Mouse (Mus musculus) spleen, postnatal 36 days (tissue): ENCODE measurements around the gene Ccer2.

ENCODE experiments used
- DNase-seq, 2 experiments: peaks; one replicate each; pipeline ENCODE4 v3.0.0; 2022; ENCODE audit warnings: low spot score in 2 of 2, mixed read lengths in 1 of 2

Ccer2 gene

DNA sequence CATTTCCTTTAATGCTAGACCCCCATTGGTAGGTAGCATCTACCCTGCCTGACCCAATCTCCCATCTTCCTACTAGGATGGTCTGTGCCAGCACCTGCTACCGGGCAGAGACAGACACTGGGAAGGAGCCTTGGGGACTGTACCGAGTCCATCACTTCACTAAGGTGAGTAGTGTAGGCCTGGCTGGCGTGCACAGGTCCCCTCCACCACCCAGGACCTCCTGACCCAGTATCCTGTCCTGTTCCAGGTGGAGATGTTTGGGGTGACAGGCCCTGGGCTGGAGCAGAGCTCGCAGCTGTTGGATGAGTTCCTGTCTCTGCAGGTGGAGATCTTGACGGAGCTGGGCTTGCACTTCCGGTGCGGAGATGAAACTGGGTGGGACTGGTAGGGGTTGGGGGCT is 6.0 kb upstream of the Ccer2 start:
- no peak for DNase-seq

- DNase-seq, result no peak
These were observed 2.6 kb downstream of the Ccer2 start for GRCm38 (mm10) chr7:28758623-28759022.

GRCm38 (mm10) chr7:28761907-28762306 is 5.9 kb downstream of the Ccer2 start:
- DNase-seq, result no peak

GRCm38 (mm10) chr7:28765211-28765610 is 9.2 kb downstream of the Ccer2 start:
- no peak for DNase-seq

- DNase-seq, result peak; percentile 98 to 99
These were observed 10.4 kb downstream of the Ccer2 start, which contains the start of gene Sirt2 for GRCm38 (mm10) chr7:28766173-28766879. Gene Sirt2 (plus strand): TSS chr7:28766735.

DNA sequence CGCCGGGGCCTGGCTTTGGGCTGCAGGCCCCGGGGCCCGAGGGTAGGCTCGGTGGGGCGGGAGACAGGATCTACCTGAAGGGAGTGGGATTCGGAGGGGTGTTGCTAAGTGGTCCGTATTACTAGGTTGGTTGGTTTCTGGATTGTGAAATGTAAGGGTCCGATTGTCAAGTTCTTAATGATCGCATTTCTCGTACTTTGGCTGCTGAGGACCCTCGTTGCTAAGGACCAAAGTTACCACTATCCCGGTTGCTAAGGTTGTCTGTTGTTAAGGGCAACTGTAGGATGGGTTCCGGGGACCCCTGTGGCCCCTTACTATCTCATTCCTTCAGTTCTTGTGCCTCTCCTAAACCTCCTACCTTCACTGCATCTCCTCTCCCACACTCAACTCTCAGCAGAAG is 10.9 kb downstream of the Ccer2 start:
- DNase-seq, result no peak

GRCm38 (mm10) chr7:28767462-28767965 is 11.5 kb downstream of the Ccer2 start, which contains the start of gene Nfkbib:
Gene Nfkbib (minus strand): TSS chr7:28767512.
- DNase-seq, result no peak

DNA sequence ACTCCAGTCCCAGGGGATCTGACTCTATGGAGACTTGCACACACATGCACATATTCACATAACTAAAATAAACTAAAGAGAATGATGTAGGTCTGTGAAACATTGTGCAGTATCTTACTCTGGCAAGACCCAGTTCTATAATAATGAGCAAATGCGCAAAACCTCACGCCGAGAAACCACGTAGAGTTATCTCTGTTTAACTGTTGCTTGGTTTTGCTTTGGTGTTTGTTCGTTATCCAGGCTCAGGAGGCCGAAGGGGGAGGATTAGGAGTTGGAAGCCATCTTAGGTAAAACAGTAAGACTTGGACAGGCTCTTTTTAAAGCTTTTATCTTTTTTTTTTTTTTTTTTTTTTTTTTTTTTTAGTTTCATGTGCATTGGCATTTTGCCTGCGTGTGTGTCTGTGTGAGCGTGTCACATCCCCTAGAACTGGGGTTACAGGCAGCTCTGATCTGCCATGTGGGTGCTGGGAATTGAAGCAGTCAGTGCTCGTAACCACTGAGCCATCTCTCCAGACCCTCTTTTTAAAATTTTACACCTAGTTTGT is 13.5 kb downstream of the Ccer2 start:
- no peak for DNase-seq

DNA sequence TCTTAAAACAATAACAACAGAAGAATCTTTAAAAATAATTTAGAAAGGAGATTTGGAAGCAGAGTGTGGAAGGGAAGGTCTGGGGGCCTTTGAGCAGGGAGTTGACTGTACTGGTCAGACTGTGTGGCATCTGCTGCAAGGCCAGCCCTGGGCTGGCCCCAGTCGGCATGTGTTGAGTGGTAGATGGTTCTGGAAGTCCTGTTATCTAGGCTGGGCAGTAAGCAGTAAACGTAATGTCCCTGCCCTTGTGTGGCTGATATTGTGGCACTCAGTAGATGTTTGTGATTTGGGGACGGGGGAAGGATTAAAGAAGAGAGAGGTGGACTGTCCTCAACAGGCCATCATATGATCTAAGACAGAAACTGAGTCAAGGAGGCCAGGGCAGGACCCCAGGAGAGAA is 14.3 kb downstream of the Ccer2 start:
- DNase-seq, result no peak

- no peak for DNase-seq
These were observed 15.9 kb downstream of the Ccer2 start for GRCm38 (mm10) chr7:28771867-28772266.

DNA sequence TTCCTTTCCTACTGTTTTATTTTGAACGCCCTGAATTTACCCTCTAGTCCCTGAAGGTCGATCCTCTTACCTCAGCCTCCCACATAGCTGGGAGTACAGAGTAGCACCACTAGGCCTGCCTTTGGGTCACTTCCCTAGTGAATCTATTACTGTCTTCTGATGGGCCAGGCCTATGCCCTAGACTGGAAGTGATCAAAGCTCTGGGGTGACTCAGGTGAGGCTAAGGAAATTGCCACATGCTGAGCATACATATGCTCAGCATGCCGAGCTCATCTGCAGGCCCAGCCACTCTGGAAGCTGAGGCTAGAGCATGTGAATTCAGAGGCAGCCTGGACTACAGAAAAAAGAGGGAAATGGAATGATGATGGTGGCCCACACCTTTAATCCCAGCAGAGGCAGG is 17.2 kb downstream of the Ccer2 start:
- no peak for DNase-seq

GRCm38 (mm10) chr7:28774164-28774563 is 18.2 kb downstream of the Ccer2 start:
- no peak for DNase-seq

- no peak for DNase-seq
These were observed 19.2 kb downstream of the Ccer2 start for GRCm38 (mm10) chr7:28775129-28775528.

DNA sequence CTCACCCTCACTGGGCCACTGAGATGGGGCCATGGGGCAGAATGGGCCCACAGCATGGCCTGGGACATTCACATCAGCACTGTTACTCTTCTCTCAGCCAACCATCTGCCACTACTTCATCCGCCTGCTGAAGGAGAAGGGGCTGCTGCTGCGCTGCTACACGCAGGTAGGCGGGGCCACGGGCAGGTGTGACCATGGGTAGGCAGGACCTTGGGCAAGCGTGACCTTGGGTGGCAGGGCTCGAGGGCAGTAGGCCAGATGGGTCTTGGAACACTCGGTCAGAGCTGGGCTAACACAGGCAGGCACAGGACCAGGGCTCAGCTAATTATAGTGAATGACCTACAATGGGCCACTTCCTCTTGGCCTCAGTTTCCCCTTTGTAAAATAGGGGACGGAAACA is 22.9 kb downstream of the Ccer2 start:
- no peak for DNase-seq

DNA sequence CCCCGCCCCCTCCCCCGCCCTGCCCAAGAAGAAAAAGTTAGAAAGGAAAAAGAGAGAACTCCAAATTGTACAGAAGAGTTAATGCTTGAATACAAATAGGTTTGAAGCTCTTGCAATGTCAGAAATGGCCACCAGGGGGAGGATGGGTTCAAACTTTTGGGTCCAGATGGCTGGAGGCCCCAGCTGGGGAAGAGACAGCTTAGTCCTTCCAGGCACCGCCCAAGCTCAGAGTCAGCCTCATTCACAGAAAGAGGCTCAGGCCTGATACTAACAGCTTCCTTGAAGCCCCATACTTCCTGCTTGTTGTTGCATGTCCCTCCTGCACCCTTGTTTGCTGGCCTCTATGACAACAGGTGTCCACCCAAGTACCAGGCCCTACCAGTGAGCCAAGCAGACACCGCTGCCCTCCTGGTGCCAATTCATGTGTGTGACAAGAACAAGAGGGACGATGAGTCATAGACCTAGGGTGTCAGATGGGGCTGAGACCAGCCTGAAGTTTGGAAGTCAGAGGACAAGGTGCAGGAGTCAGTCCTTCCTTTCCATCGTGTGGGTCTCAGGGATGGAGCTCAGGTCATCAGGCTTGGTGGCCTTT is 24.2 kb downstream of the Ccer2 start:
- DNase-seq, result peak; percentile 85 to 92

DNA sequence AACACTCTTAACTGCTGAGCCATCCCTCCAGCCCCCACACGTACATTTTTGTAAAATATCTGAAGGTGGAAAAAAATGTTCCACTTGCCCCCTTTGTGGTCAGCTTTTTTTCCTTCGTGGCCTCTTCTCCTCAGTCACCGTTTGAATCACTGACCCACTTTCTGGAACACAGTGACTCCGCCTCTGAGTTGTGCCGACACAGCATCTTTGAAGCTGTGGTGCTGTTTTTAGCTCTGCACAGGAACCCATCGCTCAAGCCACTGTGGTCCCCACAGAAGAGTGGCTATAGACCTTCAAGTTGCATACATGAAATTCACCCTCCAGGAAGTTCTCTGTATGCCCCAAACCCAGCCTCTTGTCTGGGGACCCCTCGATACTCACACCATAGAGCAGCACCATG is 24.9 kb downstream of the Ccer2 start:
- DNase-seq, result peak; percentile 69 to 72

DNA sequence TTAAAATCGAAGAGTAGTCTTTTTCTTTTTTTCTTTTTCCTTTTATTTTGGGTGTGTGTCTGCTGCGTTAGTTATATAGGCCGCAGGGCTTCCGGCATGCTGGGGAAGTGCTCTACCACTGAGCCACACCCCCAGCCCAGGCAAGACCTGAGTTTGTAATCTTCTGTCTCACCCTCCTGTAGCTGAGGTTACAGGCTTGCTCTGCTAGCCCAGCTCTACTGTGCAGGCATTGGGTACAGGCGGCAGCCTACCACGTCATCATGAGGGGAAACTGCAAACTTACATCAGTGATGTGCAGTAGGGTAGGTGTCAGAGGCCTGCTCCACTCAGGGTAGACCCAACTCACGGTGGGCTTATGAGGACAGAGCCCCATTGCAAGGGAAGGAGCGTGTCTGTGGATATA is 25.3 kb downstream of the Ccer2 start:
- DNase-seq, result peak; percentile 84 to 85

GRCm38 (mm10) chr7:28785161-28785560 is 29.2 kb downstream of the Ccer2 start:
- no peak for DNase-seq

GRCm38 (mm10) chr7:28787884-28788283 is 31.9 kb downstream of the Ccer2 start:
- DNase-seq, result peak; percentile 43 to 55

- DNase-seq, result peak; percentile 94 to 95
These were observed 32.6 kb downstream of the Ccer2 start, which contains the start of gene Rinl for GRCm38 (mm10) chr7:28788307-28789195. Gene Rinl (plus strand): TSS chr7:28788969.

- no peak for DNase-seq
These were observed 33.3 kb downstream of the Ccer2 start for GRCm38 (mm10) chr7:28789235-28789634.
